Mouse (Mus musculus): ENCODE data around the gene Bcor.
A peak's percentile ranks its signal among the peaks of the same experiment; 100 is the strongest.

Gene Bcor

DNA sequence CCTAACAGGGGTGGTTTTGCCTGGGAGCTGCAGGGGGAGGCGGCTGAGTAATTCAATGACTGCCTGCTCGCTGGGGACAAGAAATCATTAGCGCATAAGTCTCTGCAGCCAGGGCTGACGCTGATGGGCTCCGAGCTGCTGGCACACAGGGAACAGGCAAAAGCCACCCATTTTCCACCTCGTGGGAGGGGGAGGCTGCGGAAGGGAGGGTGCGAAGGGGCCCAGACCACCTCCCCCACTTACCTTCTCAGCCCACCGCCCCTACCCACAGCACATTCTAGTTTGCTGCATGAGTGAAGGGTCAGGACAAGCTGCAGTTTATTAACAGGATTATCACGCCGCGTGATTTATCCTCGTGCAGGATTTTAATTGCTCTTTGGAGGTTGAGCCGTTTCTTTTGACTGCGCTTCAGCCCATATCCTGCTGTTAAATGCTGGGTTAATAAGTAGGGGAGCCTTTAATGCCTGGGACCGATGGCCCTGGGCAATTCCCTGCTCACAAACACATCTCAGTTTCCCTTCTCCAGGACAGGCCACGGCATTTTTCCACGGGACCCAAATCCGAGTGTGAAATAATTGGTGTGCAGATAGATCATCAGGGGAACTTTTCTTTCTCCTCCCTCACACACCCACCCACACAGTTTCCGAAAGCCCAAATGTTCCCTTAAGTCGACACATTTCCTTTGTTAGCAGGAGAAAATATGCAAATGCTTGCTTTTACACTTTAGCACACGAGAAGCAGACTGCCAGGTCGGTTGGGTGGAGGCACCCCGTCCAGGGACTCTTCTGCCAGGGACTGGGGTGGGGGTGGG, 97.8 kb downstream of the Bcor start:
- DNase-seq (ENCODE audit: low spot score) = peak; percentile 61

DNA sequence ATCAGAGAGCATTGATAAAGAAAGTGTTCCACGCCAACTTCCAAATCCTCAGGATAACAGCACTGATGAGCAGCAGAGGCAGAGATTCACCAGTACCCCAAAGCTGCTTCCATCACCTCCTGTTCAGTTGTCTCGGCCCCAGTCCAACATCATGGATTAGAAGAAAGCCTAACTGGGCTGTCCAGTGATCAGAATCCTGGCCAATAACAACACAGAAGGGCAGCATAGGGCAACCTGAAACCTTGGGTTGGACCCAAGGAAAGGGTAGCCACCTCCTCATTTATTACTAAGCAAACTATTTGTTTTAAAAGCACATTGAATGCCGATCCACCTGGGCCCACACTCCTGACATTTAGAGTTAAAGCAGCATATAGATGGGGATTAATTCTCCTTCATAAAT, 99.3 kb downstream of the Bcor start:
- no peak for DNase-seq (ENCODE audit: low spot score)

DNA sequence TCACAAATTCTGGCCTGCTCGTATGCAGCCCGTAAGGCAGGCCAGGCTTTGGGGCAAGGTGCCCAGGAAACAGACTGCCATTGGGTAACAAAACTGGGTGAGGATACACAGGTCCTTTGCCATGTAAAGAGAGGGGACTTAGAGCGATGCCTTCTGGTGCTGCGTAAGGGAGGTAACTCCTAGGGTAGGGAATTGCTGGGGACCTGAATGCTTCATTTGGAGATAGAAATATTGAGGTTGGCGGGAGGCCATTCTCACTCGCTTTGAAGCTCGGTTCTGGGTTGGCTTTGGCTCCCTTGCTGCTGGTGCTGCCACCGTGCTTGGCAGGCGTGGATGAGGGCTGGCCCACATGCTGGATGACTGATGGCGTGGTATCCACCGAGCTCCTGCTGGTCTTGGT, 102.9 kb downstream of the Bcor start:
- no peak for DNase-seq (ENCODE audit: low spot score)

DNA sequence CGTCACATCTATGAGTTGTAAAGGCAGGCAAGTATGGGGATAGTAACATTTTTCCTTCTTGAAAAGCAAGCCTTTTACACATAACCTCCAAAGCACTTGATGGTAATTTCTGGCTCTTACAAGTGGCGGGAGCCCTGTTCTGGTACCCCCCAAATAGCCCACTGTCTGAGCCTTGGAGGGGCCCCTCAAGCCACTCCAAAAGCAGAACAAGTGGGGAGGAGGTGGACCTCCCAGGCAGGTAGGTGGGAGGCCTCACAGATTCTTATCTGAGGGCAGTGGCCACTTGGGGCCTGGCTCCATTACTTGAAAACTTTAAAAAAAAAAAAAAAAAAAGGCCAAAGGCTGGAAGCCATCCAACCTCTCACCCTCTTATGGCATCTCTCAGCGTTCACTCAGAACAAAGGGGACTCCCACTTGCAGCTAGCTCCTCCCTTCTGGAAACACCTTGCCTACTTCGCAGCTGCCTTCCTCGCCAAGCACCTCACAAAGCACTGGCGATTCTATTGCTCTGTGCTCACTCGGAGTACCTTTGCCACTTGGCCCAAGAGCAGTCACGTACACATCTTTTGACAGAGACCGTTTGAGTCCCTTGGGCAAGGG, 106.7 kb downstream of the Bcor start:
- DNase-seq (ENCODE audit: low spot score) = no peak

DNA sequence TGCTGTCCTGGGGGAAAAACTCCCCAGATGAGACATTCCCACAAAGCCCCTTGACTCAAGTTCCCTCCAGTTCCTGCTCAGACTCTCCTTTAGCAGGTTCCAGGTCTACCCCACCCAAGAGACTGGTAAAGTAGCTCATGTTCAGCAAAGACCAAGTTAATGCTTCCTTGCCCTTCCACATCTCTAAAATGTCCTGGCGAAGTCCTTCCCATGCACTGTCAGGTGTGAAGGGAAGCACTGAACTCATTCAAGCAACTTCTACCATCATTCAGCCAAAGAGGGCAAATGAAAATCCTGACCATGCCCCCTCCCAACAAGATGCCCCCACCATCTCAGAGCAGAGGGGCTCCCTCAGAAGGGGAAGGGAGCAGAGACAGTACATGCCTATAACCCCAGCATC, 107.5 kb downstream of the Bcor start:
- DNase-seq (ENCODE audit: low spot score) = no peak

DNA sequence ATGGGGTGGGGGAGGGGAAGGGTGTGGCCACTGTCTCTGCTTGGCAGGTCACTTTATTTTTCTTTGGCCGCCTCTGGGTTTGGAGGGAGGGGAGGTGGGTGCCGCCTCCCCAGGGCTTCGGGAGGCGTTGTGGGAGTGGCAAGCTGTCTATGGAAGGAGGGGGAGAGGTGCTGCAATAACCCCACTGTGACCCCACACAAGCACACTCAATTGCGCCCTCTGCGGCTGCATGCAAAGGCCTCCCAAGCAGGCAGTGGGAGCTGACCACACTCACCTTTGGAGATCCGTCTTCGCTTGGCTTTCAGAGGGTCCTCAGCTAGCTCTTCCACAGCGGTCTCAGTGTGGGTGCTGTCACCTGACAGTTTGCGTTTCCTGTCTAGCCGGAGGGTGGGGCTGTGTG, 111.4 kb downstream of the Bcor start:
- DNase-seq (ENCODE audit: low spot score) = peak; percentile 26

DNA sequence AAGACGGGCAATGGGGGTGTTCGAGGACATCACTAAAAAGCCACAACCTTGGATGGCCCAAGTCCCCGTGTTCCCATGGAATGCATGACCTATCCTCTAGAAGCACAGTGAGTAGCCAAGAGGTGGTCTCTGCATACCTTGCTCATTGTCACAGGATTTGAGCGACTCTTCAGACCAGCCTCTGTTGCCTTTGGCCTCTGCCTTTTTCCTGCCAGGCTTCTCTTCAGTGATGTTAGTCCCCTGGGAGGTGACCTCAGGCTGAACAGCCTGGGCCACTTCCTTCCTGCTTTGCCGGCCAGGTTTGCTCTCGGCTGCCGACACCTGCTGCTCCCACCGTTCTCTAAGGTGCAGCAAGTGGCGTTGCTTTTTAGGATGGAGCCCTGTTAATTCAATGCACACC, 112.0 kb downstream of the Bcor start:
- DNase-seq (ENCODE audit: low spot score) = peak; percentile 65

DNA sequence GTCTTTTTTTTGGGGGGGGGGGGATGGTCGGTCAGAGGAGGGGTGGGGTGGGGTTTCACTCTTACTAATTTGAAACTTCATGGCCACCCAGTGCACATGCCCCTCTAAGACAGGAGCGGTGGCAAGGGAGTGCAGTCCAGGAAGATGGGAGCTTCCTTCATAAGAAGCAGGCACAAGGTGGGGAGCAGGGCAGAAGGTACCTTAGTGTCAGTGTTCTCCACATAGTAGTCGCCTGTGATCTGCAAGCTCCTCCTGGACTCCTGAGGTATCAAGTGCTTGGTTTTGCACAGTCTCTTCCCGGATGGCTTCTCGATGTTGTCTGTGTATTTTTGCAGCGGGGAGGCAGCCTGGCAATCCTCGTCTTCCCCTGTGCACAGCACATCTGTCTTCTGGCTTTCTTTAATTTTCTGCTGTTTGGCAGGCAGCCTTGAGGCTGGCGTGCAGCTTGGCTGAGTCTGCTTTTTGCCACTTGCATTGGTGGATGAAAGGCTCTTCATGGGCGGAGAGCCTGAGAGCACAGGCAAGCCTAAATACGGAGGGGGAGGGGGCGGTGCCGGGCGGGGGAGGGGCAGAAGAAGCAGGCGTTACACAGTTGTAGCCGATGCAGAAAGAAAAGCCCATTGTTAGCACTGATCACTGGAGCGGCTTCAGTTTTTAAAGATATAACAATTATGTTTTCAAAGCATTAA, 112.8 kb downstream of the Bcor start:
- DNase-seq (ENCODE audit: low spot score) = peak; percentile 88

DNA sequence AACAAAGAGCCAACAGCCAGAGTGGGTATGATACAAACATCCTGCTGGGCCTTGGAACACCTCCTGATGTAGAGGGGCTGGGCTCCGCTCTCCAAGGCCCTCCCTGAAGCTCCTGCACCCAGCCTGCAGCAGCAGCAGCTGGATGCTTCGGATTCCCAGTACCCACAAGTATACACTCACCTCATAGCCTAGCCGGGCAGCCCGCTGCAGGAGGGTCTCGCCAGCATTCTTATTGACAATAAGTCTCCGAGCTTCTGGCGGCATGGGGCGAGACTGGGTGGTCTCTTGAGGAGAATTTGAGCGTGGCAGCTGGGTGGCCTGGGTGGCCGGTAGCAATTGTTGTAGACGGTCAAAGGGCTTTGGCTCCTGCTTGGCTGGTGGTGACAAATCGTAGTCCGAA, 113.5 kb downstream of the Bcor start:
- no peak for DNase-seq (ENCODE audit: low spot score)

DNA sequence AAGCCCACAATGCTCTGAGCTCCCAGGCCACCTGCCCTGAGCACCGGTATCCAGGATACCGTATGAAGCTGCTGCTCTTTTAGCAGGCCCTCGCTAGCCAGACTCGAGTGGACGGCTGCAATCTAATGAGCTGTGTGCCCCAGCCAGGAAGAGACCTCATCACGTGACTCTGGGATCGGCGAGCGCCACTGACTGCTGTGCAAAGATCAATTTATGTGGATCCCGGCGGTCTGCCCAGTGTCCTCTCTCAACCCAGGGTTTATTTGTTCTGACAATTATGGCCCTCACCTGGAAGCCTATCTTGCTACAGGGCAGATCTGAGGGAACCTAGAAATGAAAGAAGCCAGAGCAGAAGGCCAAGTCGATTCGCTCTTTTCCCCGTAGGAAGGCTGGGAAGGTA, 116.8 kb downstream of the Bcor start:
- no peak for DNase-seq (ENCODE audit: low spot score)

DNA sequence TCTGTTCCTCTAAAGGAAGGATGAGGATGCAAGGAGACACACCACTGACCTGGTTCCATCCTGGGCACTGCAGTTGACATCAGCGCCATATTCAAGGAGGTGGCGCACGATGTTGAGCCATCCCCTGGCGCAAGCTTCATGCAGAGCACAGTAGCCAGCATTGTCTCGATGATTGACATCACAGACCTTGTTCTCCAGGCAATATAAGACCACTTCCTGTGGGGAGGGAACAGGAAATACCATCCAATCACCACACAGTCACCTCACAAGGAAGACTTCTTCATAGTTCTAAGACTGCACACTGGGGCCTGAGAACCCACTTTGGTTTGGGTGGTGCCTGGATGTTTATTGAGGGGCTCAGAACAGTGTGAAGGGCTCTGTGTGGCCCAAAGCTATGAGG, 118.7 kb downstream of the Bcor start:
- DNase-seq (ENCODE audit: low spot score) = no peak

DNA sequence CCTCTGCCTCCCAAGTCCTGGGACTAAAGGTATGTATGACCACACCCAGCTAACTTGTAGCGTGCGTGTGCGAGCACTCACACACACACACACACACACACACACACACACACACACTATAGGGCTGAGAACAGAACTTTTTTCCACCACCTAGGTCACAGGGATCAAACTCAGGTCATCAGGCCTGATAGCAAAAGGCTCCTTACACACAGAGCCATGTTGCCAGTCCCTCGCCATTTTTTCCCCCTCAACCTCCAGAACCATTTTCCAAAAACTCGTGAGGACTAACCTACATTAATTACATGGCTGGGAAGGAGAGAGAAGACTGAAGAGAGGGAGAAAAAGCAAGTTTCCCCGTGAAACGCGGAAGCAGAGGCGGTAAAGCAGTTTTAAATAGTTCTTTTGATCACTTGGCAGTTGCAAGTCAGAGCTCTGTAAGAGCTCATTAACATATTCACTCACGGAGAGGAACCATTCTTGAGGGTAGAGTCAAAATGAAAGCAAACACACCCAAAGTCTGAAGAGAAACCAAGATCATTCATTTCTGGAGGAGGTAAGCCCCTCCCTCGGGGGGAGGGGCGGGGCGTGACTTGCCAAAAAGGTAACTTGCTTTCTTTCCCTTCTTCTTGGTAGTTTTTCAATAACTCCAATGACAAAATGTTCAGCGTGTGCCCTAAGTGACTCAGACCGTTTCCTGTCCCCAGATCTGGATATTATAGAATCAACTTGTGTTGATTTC, 145.3 kb downstream of the Bcor start:
- DNase-seq (ENCODE audit: low spot score) = no peak

DNA sequence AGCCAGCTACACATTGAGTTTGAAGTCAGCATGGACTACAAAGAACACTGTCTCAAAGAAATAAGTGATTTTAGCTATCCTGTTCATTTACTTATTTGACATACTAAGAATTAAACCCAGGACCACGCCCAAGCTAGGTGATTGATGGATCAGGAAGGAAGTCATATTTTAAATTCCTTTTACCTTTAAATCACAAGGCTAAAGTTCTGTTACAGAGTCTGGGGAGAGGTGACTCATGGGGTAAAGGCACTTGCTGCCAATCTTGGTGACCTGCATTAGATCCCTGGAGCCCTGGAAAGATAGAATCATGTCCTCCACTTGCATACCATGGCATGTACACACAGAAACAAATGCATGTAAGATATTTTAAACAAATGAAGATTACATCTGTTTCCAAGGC, 149.5 kb downstream of the Bcor start:
- no peak for DNase-seq (ENCODE audit: low spot score)

DNA sequence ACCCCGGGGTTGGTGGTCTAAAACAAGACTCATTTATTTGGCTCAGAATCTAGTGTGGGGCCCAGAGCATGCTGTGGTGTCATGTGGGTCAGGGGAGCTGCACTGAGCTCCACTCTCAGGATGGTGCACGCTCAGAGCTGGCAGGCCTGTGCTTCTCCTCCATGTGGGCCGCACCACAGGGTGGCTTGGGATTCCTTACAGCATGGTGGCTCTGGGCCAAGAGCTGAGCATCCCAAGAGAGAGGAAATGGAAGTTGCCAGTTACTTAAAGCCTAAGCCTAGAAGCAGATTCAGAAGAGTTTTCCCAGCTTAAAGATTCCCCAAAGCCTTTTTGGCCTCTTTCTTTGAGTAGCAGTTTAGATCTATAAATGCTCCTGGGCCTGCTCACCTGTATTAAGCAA, 151.1 kb downstream of the Bcor start:
- DNase-seq (ENCODE audit: low spot score) = peak; percentile 56

DNA sequence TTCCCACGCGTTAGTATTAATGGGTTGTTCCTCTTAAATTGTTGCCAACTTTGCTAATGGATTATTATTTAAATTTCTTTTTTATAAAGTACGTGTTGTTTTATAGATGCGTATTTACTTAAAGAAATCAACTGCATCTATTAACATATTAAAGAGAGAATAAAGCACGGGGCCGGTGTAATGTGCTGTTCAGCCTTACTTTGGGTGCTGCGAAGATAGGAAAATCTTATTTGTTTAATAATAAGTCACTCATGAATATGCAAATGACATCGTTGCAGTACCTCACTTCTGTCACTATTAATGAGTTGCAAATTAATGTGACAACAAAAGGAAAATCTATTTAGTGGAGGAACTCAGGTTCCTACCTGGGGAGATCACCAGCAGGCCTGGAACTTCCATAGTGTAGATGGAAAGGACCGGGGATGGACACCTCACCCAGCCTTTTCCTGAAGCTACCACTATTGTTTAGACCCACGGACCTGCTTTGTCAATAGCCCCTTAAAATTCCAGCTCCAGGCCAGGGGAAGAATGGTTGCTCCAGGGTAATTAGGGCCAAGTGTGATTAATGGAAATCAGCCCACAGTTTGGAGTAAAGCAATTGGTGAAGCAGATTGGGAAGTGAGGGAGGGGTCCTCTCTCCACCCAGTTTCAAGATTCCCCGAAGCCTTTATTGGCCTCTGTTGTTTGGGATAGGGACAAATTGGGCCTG, 152.2 kb downstream of the Bcor start:
- no peak for DNase-seq (ENCODE audit: low spot score)

DNA sequence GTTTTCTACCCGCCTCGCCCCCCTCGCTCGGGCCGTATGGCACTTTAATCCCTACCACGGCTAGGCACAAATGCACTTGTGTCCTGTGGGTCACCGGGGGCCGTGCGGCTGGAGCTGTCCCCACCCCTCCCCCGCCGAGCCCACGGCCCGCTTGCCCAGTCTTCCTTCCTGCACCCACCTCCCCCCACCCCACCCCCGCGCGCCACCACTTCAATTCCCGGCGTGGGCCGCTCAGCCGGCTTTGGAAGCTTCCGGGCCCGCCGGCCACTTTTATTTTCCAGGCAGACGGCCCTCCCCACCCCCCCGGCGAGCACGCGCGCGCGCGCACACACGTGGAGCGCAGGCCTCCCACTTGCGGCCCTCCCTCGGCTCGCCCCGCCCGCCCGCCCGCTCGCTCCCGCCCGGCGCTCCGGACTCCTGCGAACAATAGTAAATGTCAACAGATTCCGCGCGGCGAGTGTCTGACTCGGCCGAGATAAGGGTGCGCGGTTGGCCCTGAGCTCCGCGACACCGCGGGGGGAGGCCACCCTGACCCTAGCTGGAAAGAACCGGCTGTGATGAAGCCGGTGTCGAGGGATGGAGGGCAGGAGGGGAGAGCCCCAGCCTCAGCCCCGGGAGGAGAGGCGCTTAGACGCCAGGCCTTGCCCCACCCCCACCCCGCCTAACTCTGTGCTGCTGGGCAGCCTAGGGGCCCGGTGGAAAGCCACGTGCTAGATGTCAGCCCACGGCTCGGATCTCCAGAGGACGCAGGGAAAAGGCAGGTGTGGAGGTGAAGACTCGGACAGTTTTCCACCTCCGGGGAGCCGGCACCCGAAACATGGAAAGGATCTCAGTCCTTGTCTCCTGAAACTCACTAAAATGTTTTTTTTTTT, 153.0 kb downstream of the Bcor start:
- DNase-seq (ENCODE audit: low spot score) = peak; percentile 74

DNA sequence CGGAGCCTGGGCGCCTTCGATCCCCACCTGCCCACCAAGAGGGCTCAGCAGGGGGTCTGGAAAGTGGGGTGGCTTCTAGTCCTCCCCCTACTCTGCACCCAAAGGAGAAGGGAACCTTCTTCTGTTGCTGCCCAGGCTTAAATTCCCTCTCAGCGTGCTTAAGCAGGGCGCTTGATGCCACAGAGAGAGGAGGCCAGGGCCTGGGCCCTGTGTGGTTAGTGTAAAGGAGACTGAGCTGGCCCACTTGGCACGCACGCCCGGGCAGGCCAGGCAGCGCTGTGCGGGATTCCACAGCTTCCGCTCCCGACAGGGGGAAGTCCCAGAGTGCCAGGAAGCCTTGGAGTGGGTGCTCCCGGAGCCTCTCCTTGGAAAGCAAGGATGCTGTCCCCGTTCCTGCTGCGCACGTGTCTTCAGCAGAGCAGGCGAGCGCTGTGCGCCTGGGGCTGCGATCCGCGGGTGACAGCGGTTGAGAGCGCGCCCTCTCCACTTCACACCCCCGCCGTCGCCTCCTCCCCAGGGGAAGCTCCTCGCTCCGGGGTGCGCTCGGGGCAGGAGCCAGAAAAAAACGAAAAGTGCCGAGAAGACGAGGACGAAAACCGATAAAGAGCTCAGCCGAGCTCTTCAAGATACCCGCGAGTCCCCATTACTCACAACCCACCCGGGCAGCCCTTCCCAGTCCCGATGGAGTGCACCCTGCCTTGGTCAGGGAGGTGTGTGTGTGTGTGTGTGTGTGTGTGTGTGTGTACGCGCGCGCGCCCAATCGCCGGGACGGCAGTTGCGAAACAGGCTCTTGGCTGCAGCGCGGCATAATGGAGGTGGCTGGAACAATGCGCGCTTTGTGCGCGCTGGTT, 153.9 kb downstream of the Bcor start:
- peak; percentile 83 for DNase-seq (ENCODE audit: low spot score)

DNA sequence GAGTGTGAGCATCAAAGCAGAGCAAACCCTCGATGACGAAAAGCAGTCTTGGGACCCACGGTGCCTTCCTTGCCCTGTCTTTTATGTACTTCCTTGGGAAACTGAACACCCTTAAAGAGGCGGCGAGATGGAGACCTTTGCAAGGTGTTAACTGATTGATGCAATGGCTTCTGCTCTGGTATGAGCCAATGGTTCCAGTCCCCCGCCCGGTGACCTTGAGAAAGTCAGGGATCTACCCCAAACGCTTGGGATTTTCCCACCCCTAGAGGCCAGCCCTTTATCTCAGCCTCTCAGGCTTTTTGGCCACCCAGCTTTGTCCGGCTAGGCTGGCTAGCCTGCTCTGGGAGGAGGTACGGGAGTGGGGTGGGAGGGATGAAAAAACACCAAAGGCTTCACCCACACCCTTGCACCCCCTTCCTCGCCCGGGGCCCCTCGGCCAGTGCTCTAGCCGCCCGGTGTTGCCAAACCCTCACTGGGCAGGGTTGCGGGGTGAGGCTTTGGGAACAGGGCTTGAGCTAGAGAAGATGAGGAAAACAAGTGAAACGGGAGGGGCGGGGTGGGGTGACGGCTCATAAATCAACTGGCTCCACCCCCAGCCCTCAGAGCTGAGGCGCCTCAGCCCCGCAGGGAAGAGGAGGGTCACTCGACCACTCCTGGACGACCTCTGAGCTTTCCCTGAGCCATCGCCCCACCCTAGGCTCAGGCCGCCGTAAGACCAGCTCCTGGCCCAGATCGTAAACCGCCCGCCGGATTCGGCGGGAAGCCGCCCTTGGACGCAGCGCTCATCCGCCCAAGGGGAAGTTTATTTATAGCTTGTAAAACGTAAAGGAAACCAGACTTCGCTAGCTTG, 154.7 kb downstream of the Bcor start:
- DNase-seq (ENCODE audit: low spot score) = peak; percentile 80

DNA sequence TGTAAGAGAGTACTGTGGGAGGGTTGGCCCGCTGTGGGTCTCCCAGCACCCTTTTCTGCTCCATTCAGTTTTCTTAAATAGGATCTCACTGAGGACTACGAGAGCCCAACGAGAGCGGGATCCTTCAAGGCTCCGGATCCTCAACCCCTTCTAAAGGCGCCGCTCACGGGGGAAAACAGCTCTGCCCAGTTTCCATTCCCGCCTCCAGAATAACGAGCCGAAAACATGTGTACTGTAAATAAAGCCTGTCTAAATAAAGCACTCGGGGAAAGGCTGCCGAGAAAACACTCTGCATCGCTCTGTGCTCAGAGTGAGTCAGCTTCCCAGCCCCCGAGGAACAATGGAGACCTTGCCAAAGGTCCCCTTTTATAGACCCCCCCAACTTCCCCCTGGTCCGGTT, 155.7 kb downstream of the Bcor start:
- DNase-seq (ENCODE audit: low spot score) = no peak
